Mouse (Mus musculus) spleen, adult 2 months (tissue): ENCODE results near the gene Adcy4. TPM values are rescaled to one million over a fixed set of nuclear protein-coding genes. Genes with fewer than 3 reads are reported as not detected.

Experiments
- DNase-seq, 2 experiments: peaks; one replicate each; pipeline versions ENCODE4 v3.0.0 to v3.0.0-alpha.2; 2012 to 2021; ENCODE audit warnings: low spot score in 2 of 2, low read depth in 1 of 2
- H3K27ac ChIP-seq: fragments of 200-500 bp; 2 replicates; pipeline ENCODE4 v1.5.1; 2012; ENCODE audit warnings: low read length, inconsistent platforms; ENCODE audit not compliant: insufficient read depth
- H3K27me3 ChIP-seq: fragments of 200-500 bp; 2 replicates; pipeline ENCODE4 v1.6.1; 2012; ENCODE audit warnings: mild to moderate bottlenecking, moderate library complexity, low read length, inconsistent platforms; ENCODE audit not compliant: control insufficient read depth, insufficient read depth
- H3K36me3 ChIP-seq: fragments of 200-500 bp; 2 replicates; pipeline ENCODE4 v1.6.1; 2012; ENCODE audit warnings: mild to moderate bottlenecking, low read length, inconsistent platforms; ENCODE audit not compliant: control insufficient read depth, insufficient read depth
- H3K4me1 ChIP-seq: fragments of 200-500 bp; 2 replicates; pipeline ENCODE4 v1.6.1; 2011; ENCODE audit warnings: inconsistent platforms; ENCODE audit not compliant: control insufficient read depth, insufficient read depth, insufficient read length
- H3K4me3 ChIP-seq: fragments of 200-500 bp; 2 replicates; pipeline ENCODE4 v1.5.1; 2011; ENCODE audit warnings: mild to moderate bottlenecking, inconsistent platforms; ENCODE audit not compliant: insufficient read depth, insufficient read length; ENCODE audit errors: extremely low read depth
- CTCF ChIP-seq: fragments of 200-500 bp; IDR thresholded peaks from 2 replicates; pipeline ENCODE4 v1.5.1; 2011; ENCODE audit warnings: mild to moderate bottlenecking, inconsistent platforms; ENCODE audit not compliant: insufficient read depth, insufficient read length, insufficient replicate concordance; ENCODE audit errors: extremely low read depth
- POLR2A ChIP-seq: fragments of 200-500 bp; IDR thresholded peaks from 2 replicates; pipeline ENCODE4 v1.6.1; 2011; ENCODE audit warnings: low read depth, low read length, inconsistent platforms
- WGBS: fragments of 180-500 bp; shearing (Covaris S2); methylation state at CpG from one replicate; pipeline ENCODE4 v1.1.7; 2018; 5-methylcytosine and 5-hydroxymethylcytosine counted together
- polyA plus RNA-seq: library from polyadenylated mRNA; depleted of rRNA; stranded (reverse); fragments of >200 nt; gene quantifications from 2 replicates; pipeline ENCODE4 v1.2.3, GENCODE M21; 2012

The Adcy4 gene
- polyA plus RNA-seq, 1 experiment: 16.3 TPM

- Histone ChIP-seq H3K4me1 (no peaks in the 10 kb centered on the region; the same call in 1 of the 2 replicates), H3K27me3 (peaks cover 37% of the 10 kb centered on the region), H3K36me3 (no peaks in the 10 kb centered on the region), H3K27ac (peak overlapping the region; percentile 30; the same call in 1 of the 2 replicates), H3K4me3 (no peak overlapping the region; the same call in 1 of the 2 replicates)
- no peak for DNase-seq
- TF ChIP-seq CTCF: no peak
- TF ChIP-seq POLR2A: no peak
- WGBS: 3% methylated on average over 19 of the region's 37 CpGs
Observed at GRCm38 (mm10) chr14:55825216-55826051, 41.5 kb upstream of the Adcy4 start.

GRCm38 (mm10) chr14:55824481-55825215 is 40.8 kb upstream of the Adcy4 start:
- WGBS: 18% methylated on average over 31 of the region's 32 CpGs

GRCm38 (mm10) chr14:55824001-55824480 is 40.1 kb upstream of the Adcy4 start:
- no peak overlapping the region for H3K4me3 ChIP-seq
- 36% methylated on average over 10 of the region's 10 CpGs for WGBS
- DNase-seq: no peak

More at GRCm38 (mm10) chr14:55824481-55825215, 40.8 kb upstream of the Adcy4 start:
- DNase-seq: no peak
- H3K27me3 ChIP-seq: peaks cover 37% of the 10 kb centered on the region
- peak overlapping the region; percentile 21; the same call in 1 of the 2 replicates for H3K4me3 ChIP-seq
- no peaks in the 10 kb centered on the region for H3K36me3 ChIP-seq
- no peaks in the 10 kb centered on the region; the same call in 1 of the 2 replicates for H3K4me1 ChIP-seq
- H3K27ac ChIP-seq: peak overlapping the region; percentile 30; the same call in 1 of the 2 replicates
- TF ChIP-seq POLR2A: no peak
- TF ChIP-seq CTCF: no peak

GRCm38 (mm10) chr14:55822991-55823762 is 39.3 kb upstream of the Adcy4 start, which contains the start of gene Nfatc4:
Nfatc4 (plus strand) TSS chr14:55823144.
- Histone ChIP-seq H3K36me3 (no peaks in the 10 kb centered on the region), H3K4me1 (no peaks in the 10 kb centered on the region; the same call in 1 of the 2 replicates), H3K4me3 (peak within 1 kb of the TSS; percentile 31; the same call in 1 of the 2 replicates), H3K27ac (peak within 1 kb of the TSS; percentile 18; the same call in 1 of the 2 replicates), H3K27me3 (peaks cover 37% of the 10 kb centered on the region)
- no peak for DNase-seq
- WGBS: under 1% methylated on average over 30 of the region's 46 CpGs
- no peak for TF ChIP-seq POLR2A

More at GRCm38 (mm10) chr14:55824001-55824480, 40.1 kb upstream of the Adcy4 start:
- H3K27me3 ChIP-seq: peaks cover 37% of the 10 kb centered on the region
- H3K4me1 ChIP-seq: no peaks in the 10 kb centered on the region; the same call in 1 of the 2 replicates
- H3K36me3 ChIP-seq: no peaks in the 10 kb centered on the region
- H3K27ac ChIP-seq: peak overlapping the region; percentile 25; the same call in 1 of the 2 replicates
- no peak for TF ChIP-seq POLR2A
- TF ChIP-seq CTCF: no peak

GRCm38 (mm10) chr14:55822435-55822990 is 38.6 kb upstream of the Adcy4 start:
- Histone ChIP-seq H3K36me3 (no peaks in the 10 kb centered on the region), H3K4me3 (no peak overlapping the region), H3K4me1 (no peaks in the 10 kb centered on the region; the same call in 1 of the 2 replicates), H3K27me3 (peaks cover 37% of the 10 kb centered on the region), H3K27ac (no peak overlapping the region)
- peak; percentile 63 to 70 for DNase-seq
- TF ChIP-seq CTCF (peak; percentile 77; the same call in 1 of the 2 replicates), POLR2A (no peak)
- 2% methylated on average over 13 of the region's 13 CpGs for WGBS

- TF ChIP-seq POLR2A: no peak
- TF ChIP-seq CTCF: no peak
- DNase-seq: no peak
- Histone ChIP-seq H3K36me3 (no peaks in the 10 kb centered on the region), H3K4me3 (no peak overlapping the region), H3K27ac (no peak overlapping the region), H3K27me3 (peaks cover 25% of the 10 kb centered on the region), H3K4me1 (no peaks in the 10 kb centered on the region; the same call in 1 of the 2 replicates)
- WGBS: 85% methylated on average over 9 of the region's 9 CpGs
Observed at GRCm38 (mm10) chr14:55820576-55820975, 36.7 kb upstream of the Adcy4 start.
